Mouse (Mus musculus) regulatory T cell (primary cell): ENCODE measurements around the gene Vps51.

ENCODE experiments used
- in situ Hi-C: fragments of 300-600 bp; cut with MboI, MseI; formaldehyde crosslinking; loops from one replicate; pipeline ENCODE4 v1.15.1; 2025; ENCODE audit warnings: high pct_unique_total_duplicates

Vps51 gene

GRCm38 (mm10) chr19:6076564-6077393, at the start of gene Vps51:
TSS of gene Vps51 (minus strand) at chr19:6077231.
- in situ Hi-C loops: loop anchor here (10.0 kb wide), 1 partner anchor 898 kb away; the partner anchor contains the start of genes Plcb3 and Ppp1r14b

- in situ Hi-C loops: loop anchor here (5.0 kb wide), 1 partner anchor 164 kb away; the partner anchor contains the start of gene Pola2
Measured at GRCm38 (mm10) chr19:6126289-6126688, 49.3 kb upstream of the Vps51 start.

GRCm38 (mm10) chr19:6124898-6125297, 47.9 kb upstream of the Vps51 start:
- in situ Hi-C loops: loop anchor here (5.0 kb wide), 1 partner anchor 163 kb away; the partner anchor contains the start of gene Pola2

GRCm38 (mm10) chr19:6123330-6123729, 46.3 kb upstream of the Vps51 start:
- in situ Hi-C loops: no loop called here

DNA sequence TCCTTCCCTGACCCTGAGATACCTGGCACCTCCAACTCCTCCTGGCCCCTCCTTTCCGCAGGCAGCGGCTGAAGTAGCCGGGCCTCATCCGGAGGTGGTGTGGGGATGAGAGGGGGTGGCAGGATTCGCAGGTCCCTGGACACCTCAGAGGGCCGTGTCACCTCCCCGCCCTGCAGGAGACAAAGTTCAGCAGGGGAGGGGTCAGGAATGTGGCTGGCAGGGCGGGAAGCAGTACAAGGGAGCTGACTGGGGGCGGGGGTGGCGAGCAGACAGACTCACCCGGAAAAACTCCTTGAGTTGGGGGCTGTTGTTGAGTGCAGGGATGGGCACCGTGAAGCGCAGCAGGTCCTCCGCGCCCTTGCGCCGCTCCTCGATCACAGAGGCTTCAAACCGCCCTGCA, 44.7 kb upstream of the Vps51 start:
- in situ Hi-C loops: no loop called here

DNA sequence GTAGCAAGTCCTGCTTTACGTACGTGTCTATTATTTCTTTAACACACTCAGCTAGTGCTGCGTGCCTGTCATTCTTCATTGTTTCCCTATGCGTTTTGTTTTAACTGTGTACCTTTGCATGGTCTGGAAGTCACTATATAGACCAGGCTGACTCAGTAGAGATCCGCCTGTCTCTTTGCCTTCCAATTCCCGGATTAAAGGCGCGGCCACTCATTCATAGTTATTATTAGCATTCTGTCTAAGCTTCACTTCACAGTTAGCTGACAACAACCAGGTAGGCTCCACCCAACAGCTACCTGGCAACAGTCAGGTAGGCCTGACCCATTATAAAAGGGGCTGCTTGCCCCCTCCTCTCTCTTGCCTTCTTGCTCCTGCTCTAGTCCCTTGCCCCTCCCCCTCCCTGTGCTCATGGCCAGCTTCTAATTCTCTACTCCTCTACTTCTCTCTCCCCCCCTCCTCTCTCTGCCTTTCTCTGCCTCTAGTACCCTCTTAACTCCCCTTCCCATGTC, 41.7 kb upstream of the Vps51 start:
- in situ Hi-C loops: no loop called here

GRCm38 (mm10) chr19:6117986-6118676, 41.1 kb upstream of the Vps51 start, which contains the start of gene Sac3d1:
TSS of gene Sac3d1 (minus strand) at chr19:6118650.
- in situ Hi-C loops: no loop called here

GRCm38 (mm10) chr19:6117346-6117985, 40.4 kb upstream of the Vps51 start:
- in situ Hi-C loops: no loop called here

DNA sequence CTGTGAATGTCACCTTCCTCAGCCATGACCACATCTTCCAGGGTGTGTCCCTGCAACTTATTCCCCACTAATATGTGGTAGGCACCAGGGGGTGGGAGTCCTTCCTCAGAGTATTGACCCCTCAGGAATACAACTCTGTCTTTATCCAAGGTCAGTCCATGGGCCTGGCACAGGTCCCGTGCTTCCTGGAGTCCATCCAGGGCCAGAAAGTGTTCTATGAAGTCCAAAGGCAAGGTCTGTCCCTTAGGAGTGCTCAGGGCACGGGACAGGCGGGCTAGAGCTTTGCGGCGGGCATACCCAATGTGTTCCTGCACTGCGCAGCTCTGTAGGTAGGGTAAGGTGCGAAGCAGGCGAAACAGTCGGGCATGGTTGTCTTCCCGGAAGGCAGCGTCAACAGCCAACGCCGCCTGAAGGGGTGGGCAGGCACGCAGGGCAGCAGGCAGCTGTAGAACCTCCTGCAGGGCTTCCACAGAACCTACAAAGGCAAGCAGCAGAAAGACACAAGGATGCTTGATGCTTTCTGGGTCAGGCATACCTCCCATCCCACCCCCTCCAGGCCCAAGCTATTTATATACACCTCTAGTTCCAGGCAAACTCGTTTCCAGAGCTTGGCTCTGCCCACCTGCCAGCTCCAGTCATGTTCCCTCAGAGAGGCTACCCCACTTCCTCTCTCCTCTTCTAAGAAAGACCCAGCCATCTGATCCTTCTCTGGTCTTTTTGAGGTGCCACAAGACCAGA, 39.3 kb upstream of the Vps51 start:
- in situ Hi-C loops: no loop called here

DNA sequence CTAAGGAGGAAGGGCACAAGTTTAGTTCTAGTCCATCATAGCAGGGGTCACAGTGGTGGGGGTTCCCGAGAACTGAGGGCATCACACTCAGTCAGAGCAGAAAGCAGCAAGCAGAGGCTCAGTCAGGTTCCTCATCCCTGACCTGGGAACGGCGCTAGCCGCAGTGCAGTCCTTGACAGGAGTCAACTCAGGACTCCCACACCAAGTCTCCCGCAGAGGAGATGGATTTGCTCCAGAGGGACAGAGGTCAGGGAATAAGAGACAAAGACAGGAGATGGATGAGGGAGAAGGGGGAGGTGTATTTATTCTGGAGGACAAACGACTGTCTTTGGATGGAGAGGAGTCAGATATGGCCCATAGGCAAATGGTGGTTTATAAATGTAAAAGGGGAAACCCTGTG, 36.1 kb upstream of the Vps51 start:
- in situ Hi-C loops: no loop called here

- in situ Hi-C loops: no loop called here
Measured at GRCm38 (mm10) chr19:6105586-6105985, 28.6 kb upstream of the Vps51 start, which contains the start of gene Naaladl1. TSS of gene Naaladl1 (plus strand) at chr19:6105782.

DNA sequence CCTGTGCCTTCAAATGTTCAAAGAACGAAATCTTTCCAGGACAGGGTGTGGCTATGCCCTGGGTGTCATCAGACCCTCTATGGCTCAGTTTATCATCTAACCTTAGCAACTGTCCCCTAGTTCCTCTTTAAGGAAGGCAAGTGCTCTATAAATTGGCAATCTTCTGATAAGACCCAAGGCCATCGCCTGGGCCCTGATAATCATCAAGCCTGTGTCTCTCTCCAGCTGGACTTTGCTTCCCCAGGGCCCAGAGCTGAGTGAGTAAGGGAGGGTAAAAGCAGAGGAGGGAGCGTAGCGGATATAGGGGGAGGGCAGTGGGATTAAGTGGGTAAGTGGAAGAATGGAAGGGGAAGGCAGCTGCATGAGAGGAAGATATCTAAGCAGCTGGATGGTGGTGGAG, 27.4 kb upstream of the Vps51 start:
- in situ Hi-C loops: no loop called here

- in situ Hi-C loops: no loop called here
Measured at GRCm38 (mm10) chr19:6102169-6102853, 25.3 kb upstream of the Vps51 start.

GRCm38 (mm10) chr19:6101186-6101585, 24.2 kb upstream of the Vps51 start:
- in situ Hi-C loops: no loop called here

- in situ Hi-C loops: no loop called here
Measured at GRCm38 (mm10) chr19:6097847-6098246, 20.8 kb upstream of the Vps51 start.

DNA sequence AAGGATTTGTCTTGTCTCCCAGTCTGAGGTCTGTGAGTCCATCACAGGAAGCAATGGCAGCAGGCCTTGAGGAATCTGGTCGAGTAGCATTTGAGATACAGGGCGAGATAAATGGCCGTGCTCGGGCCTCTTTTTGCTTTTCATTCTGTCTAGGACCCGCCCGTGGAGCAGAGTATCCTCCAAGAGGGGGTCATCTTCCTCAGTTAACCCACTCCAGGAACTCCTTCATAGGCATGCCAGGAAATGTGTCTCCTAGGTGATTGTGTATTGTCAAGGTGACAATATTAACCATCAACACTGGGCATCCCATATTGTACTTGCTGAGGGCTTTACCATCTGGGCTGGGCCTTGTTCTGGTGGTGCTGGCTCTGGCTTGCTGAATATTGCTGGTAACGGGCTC, 17.1 kb upstream of the Vps51 start, which contains the start of gene AC131692.1:
AC131692.1 (plus strand) TSS at position 301 of the 400 bp plus-strand sequence.
- in situ Hi-C loops: no loop called here

DNA sequence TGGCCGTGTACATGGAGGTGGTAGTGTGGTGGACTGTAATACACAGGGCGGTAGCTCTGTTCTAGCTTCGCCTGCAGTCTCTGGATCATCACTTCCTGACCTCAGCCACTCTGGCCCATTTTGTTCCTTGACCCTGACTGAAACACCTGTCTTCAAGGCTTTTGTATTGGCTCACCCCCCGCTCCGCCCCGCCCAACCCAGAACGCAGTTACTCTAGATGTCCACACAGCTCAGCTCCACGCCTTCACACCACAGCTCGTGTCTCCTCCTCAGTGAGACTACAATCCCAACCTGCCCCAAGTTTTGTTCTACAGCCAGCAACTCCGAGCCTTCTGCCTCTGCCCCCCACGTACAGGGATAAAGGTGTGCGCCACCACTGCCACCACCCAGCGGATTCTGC, 11.8 kb upstream of the Vps51 start:
- in situ Hi-C loops: no loop called here

DNA sequence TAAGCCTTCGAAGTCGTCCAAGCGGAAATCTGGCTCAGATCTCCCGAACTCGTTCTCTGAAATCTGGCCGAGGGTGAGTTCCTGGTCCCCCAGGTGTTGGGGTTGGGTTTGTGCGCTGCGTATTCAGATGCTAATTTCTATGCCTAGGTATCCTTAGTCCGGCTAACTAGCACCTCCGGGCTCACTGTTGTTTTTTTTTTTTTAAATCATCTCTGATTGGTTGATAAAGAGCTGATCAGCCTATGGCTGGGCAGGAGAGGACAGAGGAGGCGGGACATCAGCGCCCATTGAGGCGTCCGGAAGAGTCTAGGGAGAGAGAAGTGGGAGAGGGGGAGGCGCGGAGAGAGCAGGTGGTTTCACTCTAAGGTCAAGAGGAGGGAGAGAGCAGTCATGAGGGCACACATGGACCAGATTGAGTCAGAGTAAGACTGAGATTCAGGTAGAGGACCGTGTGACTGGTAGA, 8.4 kb upstream of the Vps51 start:
- in situ Hi-C loops: no loop called here

DNA sequence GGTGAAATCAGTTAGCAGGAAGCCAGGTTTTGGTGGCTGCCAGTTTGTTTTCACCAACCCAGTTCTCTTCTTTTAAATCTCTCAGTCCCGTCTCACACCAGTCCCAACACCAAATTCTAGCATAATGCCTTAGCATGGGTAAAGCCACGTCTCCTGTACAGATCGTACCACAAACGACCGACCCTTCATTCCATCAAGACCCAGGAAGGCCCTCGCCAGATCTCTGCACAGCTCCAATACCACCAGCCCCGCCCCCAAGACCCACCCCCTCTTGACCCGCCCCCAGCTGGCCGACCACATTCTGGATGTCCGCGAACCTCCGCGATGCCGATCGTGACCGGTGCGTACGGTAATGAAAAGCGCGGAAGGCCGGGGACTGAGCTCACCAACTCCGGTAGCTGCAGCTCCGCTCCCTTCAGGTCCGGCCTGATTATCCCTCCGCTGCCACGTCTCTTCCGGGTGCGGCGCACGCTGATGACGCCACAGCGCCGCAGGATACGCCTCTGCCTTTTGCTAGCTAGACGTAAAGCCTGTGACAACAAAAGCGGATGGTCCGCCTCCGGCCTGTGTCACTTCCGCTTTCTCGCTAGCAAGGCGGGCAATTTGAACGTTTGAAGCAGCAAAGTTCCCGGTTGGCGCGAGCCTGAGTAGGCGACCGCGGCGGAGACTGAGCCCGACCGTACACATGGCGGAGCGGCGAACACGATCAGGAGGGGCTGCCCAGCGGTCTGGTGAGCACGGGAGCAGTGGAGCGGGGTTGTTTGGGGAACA, 7.6 kb upstream of the Vps51 start, which contains the start of the genes Zfpl1 and Cdca5:
Zfpl1 (minus strand) TSS at position 479 of the 771 bp plus-strand sequence.
Cdca5 (plus strand) TSS at position 506 of the 771 bp plus-strand sequence.
- in situ Hi-C loops: no loop called here
